Mouse (Mus musculus): ENCODE measurements around the gene Cd86. TPM values are rescaled to one million over a fixed set of nuclear protein-coding genes. Genes with fewer than 3 reads are reported as not detected.

Cd86 gene
- polyA plus RNA-seq, 1 experiment, result 15.3 TPM

DNA sequence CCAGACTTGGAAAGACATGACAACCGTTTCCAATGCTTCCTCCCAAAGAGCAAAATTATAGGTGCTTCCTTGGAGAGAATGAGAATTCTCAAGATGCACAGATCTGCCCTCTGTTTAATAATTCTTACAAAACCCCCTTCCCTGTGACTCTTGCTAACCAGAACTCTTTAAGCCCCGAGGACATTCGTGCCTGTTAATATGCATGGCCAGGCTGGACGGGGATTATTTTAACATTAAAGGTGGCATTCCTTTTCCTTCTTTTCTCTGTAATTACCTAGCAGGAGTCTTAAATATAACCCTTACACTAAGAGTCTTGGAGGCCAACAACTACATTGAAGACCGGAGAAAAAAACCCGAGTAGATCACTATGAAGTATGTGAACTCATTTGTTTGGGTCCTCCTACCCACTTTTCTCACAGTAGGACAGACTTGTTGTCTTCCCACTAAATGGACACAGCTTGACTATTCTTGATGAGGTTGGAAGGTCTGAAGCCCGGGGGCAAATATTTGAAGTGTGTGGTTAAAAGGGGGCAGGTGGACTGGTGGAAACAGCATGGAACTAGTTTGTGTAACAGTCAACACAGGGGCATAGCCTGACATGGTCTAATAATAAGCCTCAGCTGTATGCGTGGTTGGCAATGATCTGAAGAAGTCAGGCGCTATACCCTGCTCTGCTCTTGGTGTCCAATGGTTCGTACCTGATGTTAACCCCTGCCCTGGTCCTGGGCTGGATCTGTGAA, 69.0 kb downstream of the Cd86 start:
- Histone ChIP-seq H3K27me3 (ENCODE audit: control insufficient read depth, insufficient read depth, low read length) (no peaks in the 10 kb centered on the region), H3K36me3 (ENCODE audit: control insufficient read depth, insufficient read depth, low read length) (no peaks in the 10 kb centered on the region), H3K4me3 (ENCODE audit: extremely low read depth, insufficient read depth, insufficient read length) (no peak overlapping the region), H3K27ac (ENCODE audit: insufficient read depth, low read length) (no peak overlapping the region), H3K4me1 (ENCODE audit: control insufficient read depth, insufficient read depth, insufficient read length) (peaks cover 3% of the 10 kb centered on the region; the same call in 1 of the 2 replicates)
- TF ChIP-seq POLR2A (IDR thresholded peaks at IDR 0.05; ENCODE audit: low read depth, low read length) (no peak), CTCF (IDR thresholded peaks at IDR 0.05; ENCODE audit: extremely low read depth, insufficient read depth, insufficient read length, insufficient replicate concordance) (no peak)
- no peak for DNase-seq (ENCODE audit: low read depth in 1 of 2, low spot score in 2 of 2)
- 89% methylated on average over 10 of the region's 10 CpGs for WGBS

DNA sequence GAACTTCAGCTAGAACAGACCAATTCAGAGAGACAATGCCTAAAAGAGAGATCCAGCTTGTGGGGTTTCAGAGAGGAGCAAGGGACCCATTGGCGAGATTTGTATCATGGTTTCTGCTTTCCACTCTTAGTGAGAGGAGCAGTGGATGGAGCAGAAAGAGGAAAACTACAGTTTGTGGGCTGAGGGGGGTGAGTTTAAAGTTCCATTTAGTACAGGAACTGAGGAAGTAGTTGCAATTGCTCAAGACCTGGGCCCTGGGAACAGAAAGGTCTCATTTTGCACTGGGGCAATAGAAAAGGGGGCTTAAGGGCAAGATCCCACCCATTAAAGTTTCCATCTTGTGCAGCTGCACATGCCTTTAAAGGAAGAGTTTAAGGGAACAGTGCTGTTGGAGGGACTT, 76.0 kb downstream of the Cd86 start:
- Histone ChIP-seq H3K4me1 (ENCODE audit: control insufficient read depth, insufficient read depth, insufficient read length) (peaks cover 4% of the 10 kb centered on the region; the same call in 1 of the 2 replicates), H3K36me3 (ENCODE audit: control insufficient read depth, insufficient read depth, low read length) (no peaks in the 10 kb centered on the region), H3K27ac (ENCODE audit: insufficient read depth, low read length) (no peak overlapping the region), H3K27me3 (ENCODE audit: control insufficient read depth, insufficient read depth, low read length) (no peaks in the 10 kb centered on the region), H3K4me3 (ENCODE audit: extremely low read depth, insufficient read depth, insufficient read length) (no peak overlapping the region)
- 56% methylated on average over 1 of the region's 1 CpGs for WGBS
- no peak for TF ChIP-seq POLR2A (IDR thresholded peaks at IDR 0.05; ENCODE audit: low read depth, low read length)
- no peak for TF ChIP-seq CTCF (IDR thresholded peaks at IDR 0.05; ENCODE audit: extremely low read depth, insufficient read depth, insufficient read length, insufficient replicate concordance)
- DNase-seq (ENCODE audit: low read depth in 1 of 2, low spot score in 2 of 2), result no peak

DNA sequence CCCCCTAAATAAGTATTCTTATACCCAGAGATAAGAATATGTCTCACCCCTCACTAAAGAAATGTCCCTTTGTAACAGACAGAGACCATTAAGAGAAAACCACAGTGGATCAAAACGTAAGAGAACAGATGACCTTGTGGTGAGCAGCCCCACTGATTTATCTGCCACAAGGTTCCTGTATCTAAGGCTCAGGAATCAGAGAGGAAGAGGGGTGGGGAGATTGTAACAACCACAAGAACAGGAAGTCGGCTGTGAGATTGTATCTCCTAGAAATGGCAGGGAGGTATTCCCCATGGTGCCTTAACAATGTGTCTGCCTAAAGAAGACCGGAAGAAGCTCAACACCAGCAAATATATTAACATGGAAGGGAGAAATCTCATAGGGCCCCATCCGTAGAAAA, 77.9 kb downstream of the Cd86 start:
- H3K36me3 ChIP-seq (ENCODE audit: control insufficient read depth, insufficient read depth, low read length), result no peaks in the 10 kb centered on the region
- no peak overlapping the region for H3K4me3 ChIP-seq (ENCODE audit: extremely low read depth, insufficient read depth, insufficient read length)
- H3K27ac ChIP-seq (ENCODE audit: insufficient read depth, low read length), result no peak overlapping the region
- peaks cover 4% of the 10 kb centered on the region; the same call in 1 of the 2 replicates for H3K4me1 ChIP-seq (ENCODE audit: control insufficient read depth, insufficient read depth, insufficient read length)
- TF ChIP-seq POLR2A (IDR thresholded peaks at IDR 0.05; ENCODE audit: low read depth, low read length) (no peak), CTCF (IDR thresholded peaks at IDR 0.05; ENCODE audit: extremely low read depth, insufficient read depth, insufficient read length, insufficient replicate concordance) (no peak)
- H3K27me3 ChIP-seq (ENCODE audit: control insufficient read depth, insufficient read depth, low read length), result no peaks in the 10 kb centered on the region
- WGBS, result 6% methylated on average over 4 of the region's 4 CpGs
- DNase-seq (ENCODE audit: low read depth in 1 of 2, low spot score in 2 of 2), result peak in 1 of 2 experiments; percentile 27

DNA sequence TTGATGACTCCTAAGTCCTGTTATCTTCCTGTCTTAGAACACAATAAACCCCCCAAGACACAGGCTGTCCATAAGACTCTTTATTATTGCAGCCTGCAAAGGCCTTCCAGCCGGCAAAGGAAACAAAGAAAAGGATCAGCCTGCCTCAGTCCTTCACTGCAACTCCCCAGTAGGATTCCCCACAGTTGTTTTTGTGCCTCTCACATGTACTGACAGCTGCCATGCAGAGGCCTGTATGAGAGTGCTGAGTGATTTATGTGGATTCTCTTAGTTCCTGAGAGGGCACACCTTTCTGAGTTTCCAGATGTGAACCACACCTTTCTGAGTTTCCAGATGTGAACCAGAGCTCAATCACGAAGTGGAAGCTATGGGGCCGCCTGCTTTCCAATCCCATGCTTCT, 83.8 kb downstream of the Cd86 start:
- Histone ChIP-seq H3K27me3 (ENCODE audit: control insufficient read depth, insufficient read depth, low read length) (no peaks in the 10 kb centered on the region), H3K27ac (ENCODE audit: insufficient read depth, low read length) (no peak overlapping the region), H3K4me1 (ENCODE audit: control insufficient read depth, insufficient read depth, insufficient read length) (no peaks in the 10 kb centered on the region), H3K36me3 (ENCODE audit: control insufficient read depth, insufficient read depth, low read length) (no peaks in the 10 kb centered on the region), H3K4me3 (ENCODE audit: extremely low read depth, insufficient read depth, insufficient read length) (no peak overlapping the region)
- no peak for DNase-seq (ENCODE audit: low read depth in 1 of 2, low spot score in 2 of 2)
- TF ChIP-seq POLR2A (IDR thresholded peaks at IDR 0.05; ENCODE audit: low read depth, low read length) (no peak), CTCF (IDR thresholded peaks at IDR 0.05; ENCODE audit: extremely low read depth, insufficient read depth, insufficient read length, insufficient replicate concordance) (no peak)
- WGBS, result 88% methylated on average over 3 of the region's 3 CpGs

DNA sequence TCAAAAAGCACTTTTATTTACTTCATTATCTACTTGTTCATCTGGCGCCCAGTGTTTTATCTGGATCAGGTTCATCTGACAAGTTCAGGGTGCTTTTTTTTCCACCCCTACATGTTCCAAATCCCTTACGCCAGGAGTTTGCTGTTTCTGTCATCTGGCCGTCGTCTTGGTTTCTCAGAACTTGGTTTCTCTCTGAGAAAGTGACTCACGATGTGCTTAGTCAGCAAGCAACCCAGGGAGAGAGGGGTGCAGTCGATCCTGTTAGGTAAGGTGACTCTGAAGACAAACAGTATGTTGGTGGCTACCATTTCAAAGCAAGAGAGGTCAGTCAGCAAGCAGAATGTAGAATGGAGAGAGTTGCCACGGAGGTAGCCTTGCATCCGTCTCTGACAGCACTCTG, 93.9 kb downstream of the Cd86 start:
- 69% methylated on average over 8 of the region's 8 CpGs for WGBS
- Histone ChIP-seq H3K27me3 (ENCODE audit: control insufficient read depth, insufficient read depth, low read length) (no peaks in the 10 kb centered on the region), H3K4me3 (ENCODE audit: extremely low read depth, insufficient read depth, insufficient read length) (no peak overlapping the region), H3K36me3 (ENCODE audit: control insufficient read depth, insufficient read depth, low read length) (no peaks in the 10 kb centered on the region), H3K27ac (ENCODE audit: insufficient read depth, low read length) (no peak overlapping the region), H3K4me1 (ENCODE audit: control insufficient read depth, insufficient read depth, insufficient read length) (no peaks in the 10 kb centered on the region)
- TF ChIP-seq CTCF (IDR thresholded peaks at IDR 0.05; ENCODE audit: extremely low read depth, insufficient read depth, insufficient read length, insufficient replicate concordance) (no peak), POLR2A (IDR thresholded peaks at IDR 0.05; ENCODE audit: low read depth, low read length) (no peak)
- DNase-seq (ENCODE audit: low read depth in 1 of 2, low spot score in 2 of 2), result no peak

DNA sequence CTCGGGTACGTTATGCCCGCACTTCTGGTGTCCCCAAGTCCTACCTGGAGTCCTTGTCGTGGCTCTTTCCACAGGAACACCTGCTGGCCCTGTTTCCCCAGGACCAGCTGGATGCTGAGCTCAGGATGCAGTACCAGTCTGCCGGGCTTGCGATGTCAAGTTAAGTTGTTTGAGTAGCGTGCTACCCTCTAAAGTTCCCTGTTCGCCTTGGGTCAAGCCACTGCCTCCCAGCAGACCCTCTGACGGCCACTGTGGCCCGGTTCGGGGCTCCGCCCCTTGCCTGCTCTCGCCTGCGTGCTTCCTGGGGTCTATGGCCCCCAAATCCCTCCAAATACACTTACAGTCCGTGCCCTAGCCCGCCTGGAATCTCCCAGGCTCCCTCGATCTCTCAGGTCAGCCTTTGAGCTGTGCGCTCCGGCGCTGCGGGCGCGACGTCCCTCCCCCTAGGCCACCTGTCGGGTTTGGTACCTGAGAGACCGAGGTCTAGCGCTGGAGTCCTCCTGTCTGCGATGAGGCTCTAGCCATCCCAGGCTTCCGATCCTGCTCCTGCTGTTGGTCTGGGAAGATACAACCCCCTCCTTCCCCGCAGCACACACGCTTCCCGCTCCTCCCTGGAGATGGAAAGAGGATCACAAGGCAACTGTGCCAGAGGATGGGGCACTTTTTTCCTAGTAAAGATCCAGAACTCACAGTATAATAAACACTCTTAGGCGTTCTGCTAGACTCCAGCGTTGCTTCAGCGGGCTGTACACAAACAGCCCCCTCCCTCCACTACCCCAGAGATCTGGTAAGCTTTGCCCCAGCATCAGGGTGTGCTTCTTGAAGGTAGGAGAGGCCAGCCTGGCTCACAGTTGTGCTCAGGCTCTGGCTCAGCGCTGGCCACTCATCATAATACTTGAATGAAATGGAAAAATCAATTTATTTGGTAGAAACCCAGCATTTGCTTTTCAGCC, 104.2 kb downstream of the Cd86 start, which contains the start of gene Casr:
Gene Casr (minus strand): TSS at position 756 of the 953 bp plus-strand sequence.
- H3K4me1 ChIP-seq (ENCODE audit: control insufficient read depth, insufficient read depth, insufficient read length), result no peaks in the 10 kb centered on the region
- no peaks in the 10 kb centered on the region for H3K36me3 ChIP-seq (ENCODE audit: control insufficient read depth, insufficient read depth, low read length)
- no peak within 1 kb of the TSS for H3K27ac ChIP-seq (ENCODE audit: insufficient read depth, low read length)
- 10% methylated on average over 36 of the region's 36 CpGs for WGBS
- DNase-seq (ENCODE audit: low read depth in 1 of 2, low spot score in 2 of 2), result no peak
- TF ChIP-seq POLR2A (IDR thresholded peaks at IDR 0.05; ENCODE audit: low read depth, low read length) (no peak), CTCF (IDR thresholded peaks at IDR 0.05; ENCODE audit: extremely low read depth, insufficient read depth, insufficient read length, insufficient replicate concordance) (no peak)
- peaks cover 6% of the 10 kb centered on the region; the same call in 1 of the 2 replicates for H3K27me3 ChIP-seq (ENCODE audit: control insufficient read depth, insufficient read depth, low read length)
- H3K4me3 ChIP-seq (ENCODE audit: extremely low read depth, insufficient read depth, insufficient read length), result no peak within 1 kb of the TSS

All from spleen, adult 2 months (tissue).